Mouse (Mus musculus): ENCODE data around the gene Gstt4.

- no peak for TF ChIP-seq CTCF (IDR thresholded peaks at IDR 0.05; ENCODE audit: insufficient read depth, low read depth, low read length)
- TF ChIP-seq POLR2A (IDR thresholded peaks at IDR 0.05; ENCODE audit: insufficient read depth, low read depth, low read length): no peak
Measured at GRCm38 (mm10) chr10:75855416-75855981, 33.2 kb upstream of the Gstt4 start.
